Mouse (Mus musculus) liver, embryonic 13.5 days (tissue): ENCODE results near the gene Rnf19b. TPM values are rescaled to one million over a fixed set of nuclear protein-coding genes. Genes with fewer than 3 reads are reported as not detected.

Experiments used
- ATAC-seq: fragments of 200-750 bp; cut with Nextera tagmentation; 2 replicates; pipeline ENCODE4 v1.8.0; 2017; ENCODE audit warnings: low read depth, mild to moderate bottlenecking, moderate number of reproducible peaks, moderate library complexity
- DNase-seq: peaks from one replicate; pipeline ENCODE4 v3.0.0; 2022
- H3K27ac ChIP-seq: fragments of 300-500 bp; sonication (generic); 2 replicates; pipeline ENCODE4 v1.5.1; 2015; ENCODE audit warnings: moderate library complexity, mild to moderate bottlenecking, inconsistent platforms
- H3K27me3 ChIP-seq: fragments of 300-500 bp; sonication (generic); 2 replicates; pipeline ENCODE4 v1.6.1; 2015; ENCODE audit warnings: mild to moderate bottlenecking, inconsistent platforms
- H3K36me3 ChIP-seq: fragments of 300-500 bp; sonication (generic); 2 replicates; pipeline ENCODE4 v1.6.1; 2015; ENCODE audit warnings: mild to moderate bottlenecking, inconsistent platforms
- H3K4me1 ChIP-seq: fragments of 300-500 bp; sonication (generic); replicated peaks from 2 replicates; pipeline ENCODE4 v1.6.1; 2015; ENCODE audit warnings: inconsistent platforms
- H3K4me2 ChIP-seq: fragments of 300-500 bp; sonication (generic); 2 replicates; pipeline ENCODE4 v1.6.1; 2015; ENCODE audit warnings: inconsistent platforms, mild to moderate bottlenecking, moderate library complexity
- H3K4me3 ChIP-seq: fragments of 300-500 bp; sonication (generic); replicated peaks from 2 replicates; pipeline ENCODE4 v1.5.1; 2015; ENCODE audit warnings: mild to moderate bottlenecking, inconsistent platforms
- H3K9ac ChIP-seq: fragments of 300-500 bp; sonication (generic); 2 replicates; pipeline ENCODE4 v1.6.1; 2015; ENCODE audit warnings: mild to moderate bottlenecking, inconsistent platforms
- H3K9me3 ChIP-seq: fragments of 300-500 bp; sonication (generic); replicated peaks from 2 replicates; pipeline ENCODE4 v1.6.1; 2016; ENCODE audit warnings: inconsistent platforms
- WGBS: fragments of 180-500 bp; shearing (Covaris S2); methylation state at CpG from one replicate; pipeline ENCODE4 v1.1.7; 2015; ENCODE audit not compliant: insufficient replicate concordance; 5-methylcytosine and 5-hydroxymethylcytosine counted together
- polyA plus RNA-seq: library from polyadenylated mRNA; unstranded; fragments of >200 nt; fragmentation: Nextera tagmentation; extraction: Ambion mirVana; gene quantifications from 2 replicates; pipeline ENCODE4 v1.2.1, GENCODE M21; 2015

The Rnf19b gene
- polyA plus RNA-seq = 4.8 and 5.9 TPM in 2 replicates

DNA sequence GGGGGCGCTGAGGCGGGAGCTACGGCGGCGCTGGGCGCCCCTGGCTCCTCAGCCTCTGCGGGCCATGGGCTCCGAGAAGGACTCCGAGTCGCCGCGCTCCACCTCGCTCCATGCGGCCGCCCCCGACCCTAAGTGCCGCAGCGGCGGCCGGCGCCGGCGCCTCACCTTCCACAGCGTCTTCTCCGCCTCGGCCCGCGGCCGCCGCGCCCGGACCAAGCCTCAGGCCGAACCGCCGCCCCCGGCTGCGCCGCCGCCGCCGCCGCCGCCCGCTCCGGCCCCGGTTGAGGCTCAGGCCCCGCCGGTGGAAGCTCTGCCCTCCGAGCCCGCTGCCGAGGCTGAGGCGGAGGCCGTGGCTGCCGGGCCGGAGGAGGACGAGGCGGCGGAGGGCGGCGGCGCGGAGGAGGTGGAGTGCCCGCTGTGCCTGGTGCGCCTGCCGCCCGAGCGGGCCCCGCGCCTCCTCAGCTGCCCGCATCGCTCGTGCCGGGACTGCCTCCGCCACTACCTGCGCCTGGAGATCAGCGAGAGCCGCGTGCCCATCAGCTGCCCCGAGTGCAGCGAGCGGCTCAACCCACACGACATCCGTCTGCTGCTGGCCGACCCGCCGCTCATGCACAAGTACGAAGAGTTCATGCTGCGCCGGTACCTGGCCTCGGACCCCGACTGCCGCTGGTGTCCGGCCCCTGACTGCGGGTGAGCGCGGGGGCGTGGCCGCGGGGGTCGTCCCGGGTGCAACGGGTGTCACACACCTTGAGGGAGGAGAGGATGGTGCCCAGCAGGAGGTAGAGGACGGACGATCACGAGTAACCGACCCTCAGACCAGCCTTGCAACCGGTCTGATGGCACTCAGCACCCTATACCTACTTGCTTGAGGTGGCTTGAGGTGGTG lies at the start of gene Rnf19b:
Gene Rnf19b, plus strand, starts transcription at position 65 of the 886 bp plus-strand sequence.
- WGBS = under 1% methylated on average over 90 of the region's 107 CpGs
- no peaks in the 10 kb centered on the region for H3K9me3 ChIP-seq
- ATAC-seq (peak; percentile 70), DNase-seq (peak; percentile 54)
- no peaks in the 10 kb centered on the region for H3K27me3 ChIP-seq
- peak within 1 kb of the TSS; percentile 93 for H3K27ac ChIP-seq
- peaks cover 54% of the 10 kb centered on the region for H3K4me1 ChIP-seq
- H3K9ac ChIP-seq = peak within 1 kb of the TSS; percentile 94
- H3K36me3 ChIP-seq = no peaks in the 10 kb centered on the region
- peak within 1 kb of the TSS; percentile 100 for H3K4me2 ChIP-seq
- H3K4me3 ChIP-seq = peak within 1 kb of the TSS; percentile 94

DNA sequence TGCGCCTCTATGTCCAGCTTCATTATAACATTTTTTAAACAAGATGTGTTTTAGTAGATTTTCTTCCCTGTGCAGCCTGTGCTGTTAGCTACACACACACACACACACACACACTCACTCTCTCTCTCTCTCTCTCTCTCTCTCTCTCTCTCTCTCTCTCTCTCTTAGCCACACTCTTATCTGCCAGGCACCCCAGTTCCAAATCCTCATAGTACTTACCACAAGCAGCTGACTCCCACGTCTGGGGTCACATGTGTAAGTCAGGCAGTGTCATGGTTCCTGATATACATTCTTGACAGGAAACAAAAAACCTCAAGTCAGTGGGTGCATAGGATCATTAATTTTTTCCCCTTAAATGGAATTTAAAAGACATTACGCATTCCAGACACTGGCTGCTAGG lies 49.4 kb upstream of the Rnf19b start:
- Histone ChIP-seq H3K9ac (no peak overlapping the region), H3K27me3 (no peaks in the 10 kb centered on the region), H3K4me2 (no peak overlapping the region), H3K4me1 (peaks cover 5% of the 10 kb centered on the region; the same call in 1 of the 2 replicates), H3K36me3 (peaks cover 70% of the 10 kb centered on the region), H3K27ac (no peak overlapping the region), H3K4me3 (no peak overlapping the region), H3K9me3 (no peaks in the 10 kb centered on the region)
- no peak for DNase-seq
- WGBS = 64% methylated on average over 3 of the region's 3 CpGs
- ATAC-seq = no peak

GRCm38 (mm10) chr4:129009521-129009920 lies 48.5 kb upstream of the Rnf19b start:
- DNase-seq = no peak
- Histone ChIP-seq H3K4me3 (no peak overlapping the region), H3K4me1 (peaks cover 5% of the 10 kb centered on the region; the same call in 1 of the 2 replicates), H3K36me3 (peaks cover 65% of the 10 kb centered on the region), H3K9me3 (no peaks in the 10 kb centered on the region), H3K4me2 (no peak overlapping the region), H3K9ac (no peak overlapping the region), H3K27ac (no peak overlapping the region), H3K27me3 (no peaks in the 10 kb centered on the region)
- ATAC-seq = no peak
- WGBS = 82% methylated on average over 5 of the region's 5 CpGs

DNA sequence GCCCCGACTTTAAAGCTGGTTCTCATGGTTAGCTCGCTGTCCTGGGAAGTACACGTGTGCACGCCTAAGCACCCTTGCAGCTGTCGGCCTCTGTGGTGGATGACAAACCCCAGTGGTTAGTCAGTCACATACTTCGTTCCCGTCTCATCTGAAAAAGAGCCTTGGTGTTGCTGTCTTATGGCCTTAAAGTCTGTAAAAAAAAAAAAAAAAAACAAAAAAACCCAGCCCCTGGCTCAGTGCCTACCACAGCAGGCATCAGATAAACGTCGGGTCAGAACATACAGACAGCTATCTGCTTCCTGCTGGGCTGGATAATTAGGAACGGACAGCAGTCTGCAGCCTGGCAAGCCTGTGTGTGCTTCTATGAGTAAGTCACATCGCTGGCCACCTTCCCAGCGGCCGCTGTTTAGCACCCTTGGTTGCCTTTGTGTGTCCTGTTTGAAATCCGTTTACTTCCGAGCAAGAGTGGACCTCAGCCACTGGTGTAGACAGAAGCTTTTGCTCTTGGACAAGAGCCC lies 46.4 kb upstream of the Rnf19b start:
- Histone ChIP-seq H3K4me2 (no peak overlapping the region), H3K4me3 (no peak overlapping the region), H3K27ac (no peak overlapping the region), H3K36me3 (peaks cover 47% of the 10 kb centered on the region), H3K27me3 (peaks cover 10% of the 10 kb centered on the region; the same call in 1 of the 2 replicates), H3K9ac (no peak overlapping the region), H3K4me1 (no peaks in the 10 kb centered on the region; the same call in 1 of the 2 replicates), H3K9me3 (no peaks in the 10 kb centered on the region)
- 52% methylated on average over 15 of the region's 15 CpGs for WGBS
- DNase-seq (no peak), ATAC-seq (no peak)

- 50% methylated on average over 10 of the region's 10 CpGs for WGBS
- no peak for DNase-seq
Observed at GRCm38 (mm10) chr4:129013151-129013864, 44.8 kb upstream of the Rnf19b start.

DNA sequence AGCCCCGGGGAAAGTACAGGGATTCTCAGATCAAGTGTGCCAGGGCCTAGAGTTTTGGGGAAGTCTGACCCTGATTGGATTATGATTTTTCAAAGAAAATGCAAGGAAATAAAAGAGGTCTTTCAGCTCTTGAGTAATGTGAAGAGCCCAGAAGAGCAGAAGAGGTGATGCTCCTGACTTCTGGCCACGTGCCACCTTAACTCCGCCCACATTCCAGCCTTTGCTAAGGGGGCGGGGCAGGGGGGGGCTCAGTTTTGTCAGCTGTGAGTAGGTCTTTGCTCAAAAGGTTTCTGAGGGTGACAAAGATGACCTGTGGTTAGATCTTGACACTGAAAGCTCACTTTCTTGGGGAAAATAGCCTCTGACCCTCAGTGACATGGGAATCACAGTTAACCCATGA lies 41.7 kb upstream of the Rnf19b start:
- WGBS = 36% methylated on average over 4 of the region's 4 CpGs
- no peak for ATAC-seq
- Histone ChIP-seq H3K9me3 (no peaks in the 10 kb centered on the region), H3K4me3 (no peak overlapping the region), H3K27me3 (peaks cover 11% of the 10 kb centered on the region), H3K9ac (no peak overlapping the region), H3K27ac (no peak overlapping the region), H3K4me2 (no peak overlapping the region), H3K4me1 (no peaks in the 10 kb centered on the region), H3K36me3 (peaks cover under 1% of the 10 kb centered on the region; the same call in 1 of the 2 replicates)
- no peak for DNase-seq

More at GRCm38 (mm10) chr4:129013151-129013864, 44.8 kb upstream of the Rnf19b start:
- Histone ChIP-seq H3K4me2 (no peak overlapping the region), H3K36me3 (peaks cover 31% of the 10 kb centered on the region), H3K4me1 (no peaks in the 10 kb centered on the region), H3K27ac (no peak overlapping the region), H3K4me3 (no peak overlapping the region), H3K9ac (no peak overlapping the region), H3K9me3 (no peaks in the 10 kb centered on the region), H3K27me3 (peaks cover 11% of the 10 kb centered on the region; the same call in 1 of the 2 replicates)
- ATAC-seq = 0 out of 2 replicates have a peak, but pooled peaks have one; percentile 10

DNA sequence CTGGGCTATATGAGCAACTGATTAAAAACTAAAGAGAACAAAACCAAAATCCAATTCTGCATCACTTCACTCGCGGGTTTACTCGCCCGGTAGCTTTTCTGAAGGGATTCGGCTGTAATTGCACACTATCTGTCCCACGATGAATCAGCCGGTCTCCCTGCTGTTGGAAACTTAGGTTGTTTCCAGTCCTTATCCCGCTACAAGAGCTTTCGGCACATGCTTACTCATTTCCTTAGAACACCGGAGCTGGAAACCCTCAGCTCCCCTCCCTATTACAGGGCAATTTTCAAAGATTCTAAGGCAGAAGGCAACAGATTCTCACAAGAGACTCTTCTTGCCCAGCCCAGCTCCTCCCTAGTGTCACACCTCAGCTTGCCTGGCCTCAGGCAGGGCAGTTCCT lies 40.9 kb upstream of the Rnf19b start:
- H3K27ac ChIP-seq = no peak overlapping the region
- no peak overlapping the region for H3K4me3 ChIP-seq
- H3K9me3 ChIP-seq = no peaks in the 10 kb centered on the region
- no peaks in the 10 kb centered on the region for H3K4me1 ChIP-seq
- H3K27me3 ChIP-seq = peaks cover 11% of the 10 kb centered on the region
- no peak overlapping the region for H3K9ac ChIP-seq
- ATAC-seq = no peak
- H3K36me3 ChIP-seq = no peaks in the 10 kb centered on the region
- H3K4me2 ChIP-seq = no peak overlapping the region
- WGBS = 59% methylated on average over 10 of the region's 10 CpGs
- DNase-seq = no peak

DNA sequence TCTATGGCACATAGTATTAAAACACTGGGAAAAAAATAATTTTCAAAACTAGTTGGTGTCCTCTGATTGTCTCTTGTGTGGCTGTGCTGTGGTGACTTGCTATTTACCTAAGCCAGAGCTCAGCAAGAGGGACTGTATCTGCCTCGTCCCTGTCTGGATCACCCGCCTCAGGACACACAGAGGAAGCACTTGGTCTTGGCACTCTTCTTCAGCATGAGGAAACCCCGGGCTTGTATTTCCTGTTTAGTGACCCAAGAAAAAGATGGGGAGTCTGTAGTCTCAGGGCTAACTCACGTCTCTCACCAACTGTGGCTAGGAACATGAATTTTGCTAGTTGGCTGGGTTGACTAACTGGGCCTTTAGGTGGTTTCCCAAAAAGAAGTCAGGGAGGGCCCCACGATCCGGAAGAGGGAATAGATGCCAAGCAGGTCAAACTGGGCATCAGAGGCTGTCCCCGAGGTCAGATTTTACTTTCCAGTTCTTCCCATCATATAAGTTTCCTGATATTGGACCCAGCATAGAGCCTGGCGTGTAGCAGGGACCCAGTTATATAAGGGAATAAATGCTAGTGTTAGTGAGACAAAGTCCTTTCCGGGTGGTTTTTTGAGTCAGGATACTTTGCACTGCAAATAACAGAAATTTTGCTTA lies 39.2 kb upstream of the Rnf19b start:
- no peak for ATAC-seq

DNA sequence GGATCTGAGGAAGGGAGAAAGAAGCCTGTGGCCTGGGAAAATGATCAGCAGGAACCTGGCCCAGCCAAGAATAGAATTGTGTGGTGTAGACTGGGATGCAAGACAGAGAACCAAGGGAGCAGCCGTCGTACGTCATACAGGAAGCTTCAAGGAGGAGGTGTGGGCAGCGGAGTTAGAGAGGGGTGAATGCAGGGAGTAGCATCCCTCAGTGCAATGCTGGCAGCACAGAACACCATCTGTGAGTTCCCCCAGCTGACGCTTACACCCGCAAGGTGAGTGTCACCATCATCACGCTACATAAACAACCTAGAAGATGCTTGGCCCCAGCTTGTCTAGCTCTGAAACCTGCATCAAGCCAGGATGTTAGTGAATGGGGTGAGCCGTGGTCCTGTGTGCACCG lies 38.3 kb upstream of the Rnf19b start:
- Histone ChIP-seq H3K36me3 (no peaks in the 10 kb centered on the region), H3K9ac (no peak overlapping the region), H3K4me2 (no peak overlapping the region), H3K27me3 (peaks cover 15% of the 10 kb centered on the region), H3K4me1 (peaks cover 12% of the 10 kb centered on the region), H3K4me3 (no peak overlapping the region), H3K9me3 (no peaks in the 10 kb centered on the region), H3K27ac (no peak overlapping the region)
- no peak for DNase-seq
- no peak for ATAC-seq
- 65% methylated on average over 9 of the region's 9 CpGs for WGBS

More for the DNA sequence above, 39.2 kb upstream of the Rnf19b start:
- no peak for DNase-seq
- Histone ChIP-seq H3K4me3 (no peak overlapping the region), H3K27me3 (peaks cover 15% of the 10 kb centered on the region), H3K4me2 (no peak overlapping the region), H3K36me3 (no peaks in the 10 kb centered on the region), H3K27ac (no peak overlapping the region), H3K4me1 (0 out of 2 replicates have a peak, but pooled peaks cover 3% of the 10 kb centered on the region), H3K9me3 (no peaks in the 10 kb centered on the region), H3K9ac (no peak overlapping the region)
- 54% methylated on average over 9 of the region's 9 CpGs for WGBS

- Histone ChIP-seq H3K4me2 (no peak overlapping the region), H3K4me1 (peaks cover 16% of the 10 kb centered on the region), H3K27ac (no peak overlapping the region), H3K27me3 (peaks cover 15% of the 10 kb centered on the region), H3K4me3 (no peak overlapping the region), H3K9me3 (no peaks in the 10 kb centered on the region), H3K9ac (no peak overlapping the region), H3K36me3 (no peaks in the 10 kb centered on the region)
- ATAC-seq (0 out of 2 replicates have a peak, but pooled peaks have one; percentile 13), DNase-seq (no peak)
- WGBS = 66% methylated on average over 6 of the region's 6 CpGs
Observed at GRCm38 (mm10) chr4:129020454-129020853, 37.6 kb upstream of the Rnf19b start.

DNA sequence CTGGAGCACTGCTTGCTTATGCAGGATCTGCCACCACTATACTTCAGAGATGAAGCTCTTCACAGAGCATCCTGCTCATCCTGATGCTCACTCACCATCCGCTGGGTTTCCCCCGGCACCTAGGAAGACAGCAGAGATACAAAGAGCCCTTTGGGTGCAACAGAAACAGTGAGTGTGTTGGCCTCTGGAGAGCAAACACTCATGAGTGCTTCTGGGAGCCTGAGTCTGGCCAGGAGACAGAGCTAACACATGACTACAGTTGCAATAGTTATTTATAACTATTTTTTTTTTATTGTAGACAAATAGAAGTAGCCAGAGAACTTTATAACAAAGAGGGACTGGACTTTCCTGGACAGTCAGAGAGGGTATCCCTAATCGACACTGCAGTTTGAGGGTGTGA lies 36.6 kb upstream of the Rnf19b start:
- Histone ChIP-seq H3K4me3 (no peak overlapping the region), H3K36me3 (no peaks in the 10 kb centered on the region), H3K27ac (no peak overlapping the region), H3K4me1 (peaks cover 16% of the 10 kb centered on the region), H3K9ac (no peak overlapping the region), H3K9me3 (no peaks in the 10 kb centered on the region), H3K4me2 (no peak overlapping the region), H3K27me3 (peaks cover 7% of the 10 kb centered on the region)
- DNase-seq (no peak), ATAC-seq (no peak)
- 83% methylated on average over 3 of the region's 3 CpGs for WGBS
